Mouse (Mus musculus): Measurements from ENCODE around the gene Col8a2. TPM values are rescaled to one million over a fixed set of nuclear protein-coding genes. Genes with fewer than 3 reads are reported as not detected.

Gene Col8a2
- polyA plus RNA-seq, 1 experiment from 2014 or later: 8.1 TPM

Other genes with a start within 250 kb of the Col8a2 start
- 123 and 129 TPM in 2 replicates for gene Mrps15, start 239.9 kb upstream of the Col8a2 start, polyA plus RNA-seq (2015; fragmentation: Nextera tagmentation; extraction: Ambion mirVana)
- gene Oscp1, start 228.2 kb upstream of the Col8a2 start, polyA plus RNA-seq (2015; fragmentation: Nextera tagmentation; extraction: Ambion mirVana): 38.5 and 42.1 TPM in 2 replicates
- 45.8 and 50.3 TPM in 2 replicates for gene Lsm10, start 190.2 kb upstream of the Col8a2 start, polyA plus RNA-seq (2015; fragmentation: Nextera tagmentation; extraction: Ambion mirVana)
- gene Stk40, start 182.8 kb upstream of the Col8a2 start, polyA plus RNA-seq (2015; fragmentation: Nextera tagmentation; extraction: Ambion mirVana): 29.6 and 33.9 TPM in 2 replicates
- 14.5 and 15.1 TPM in 2 replicates for gene Eva1b, start 139.0 kb upstream of the Col8a2 start, polyA plus RNA-seq (2015; fragmentation: Nextera tagmentation; extraction: Ambion mirVana)
- 1.4 and 2.0 TPM in 2 replicates for gene Sh3d21, start 123.3 kb upstream of the Col8a2 start, polyA plus RNA-seq (2015; fragmentation: Nextera tagmentation; extraction: Ambion mirVana)
- 130 and 141 TPM in 2 replicates for gene Thrap3, start 84.0 kb upstream of the Col8a2 start, polyA plus RNA-seq (2015; fragmentation: Nextera tagmentation; extraction: Ambion mirVana)
- gene Map7d1, start 30.4 kb upstream of the Col8a2 start, polyA plus RNA-seq (2015; fragmentation: Nextera tagmentation; extraction: Ambion mirVana): 82.9 and 97.5 TPM in 2 replicates
- 172 and 180 TPM in 2 replicates for gene Trappc3, start 24.5 kb upstream of the Col8a2 start, polyA plus RNA-seq (2015; fragmentation: Nextera tagmentation; extraction: Ambion mirVana)
- 78.6 and 86.1 TPM in 2 replicates for gene Adprhl2, start 34.9 kb downstream of the Col8a2 start, polyA plus RNA-seq (2015; fragmentation: Nextera tagmentation; extraction: Ambion mirVana)
- gene Tekt2, start 38.9 kb downstream of the Col8a2 start, polyA plus RNA-seq (2015; fragmentation: Nextera tagmentation; extraction: Ambion mirVana): 10.7 and 11.4 TPM in 2 replicates
- gene Ago3, start 142.8 kb downstream of the Col8a2 start, polyA plus RNA-seq (2015; fragmentation: Nextera tagmentation; extraction: Ambion mirVana): 15.5 and 16.3 TPM in 2 replicates
- gene Ago1, start 181.8 kb downstream of the Col8a2 start, polyA plus RNA-seq (2015; fragmentation: Nextera tagmentation; extraction: Ambion mirVana): 9.2 and 11.7 TPM in 2 replicates
- 7.6 and 8.2 TPM in 2 replicates for gene Ago4, start 246.7 kb downstream of the Col8a2 start, polyA plus RNA-seq (2015; fragmentation: Nextera tagmentation; extraction: Ambion mirVana)